Mouse (Mus musculus) v-Abl transformed pro-B cells (cell line): ENCODE results near the gene Eci1.

Experiments used
- in situ Hi-C, 2 experiments: fragments of 400-800 bp; cut with MboI; formaldehyde crosslinking; loops; one replicate each; pipeline ENCODE4 v1.15.1; 2025; ENCODE audit not compliant: unreplicated experiment in 2 of 2

Eci1 gene

DNA sequence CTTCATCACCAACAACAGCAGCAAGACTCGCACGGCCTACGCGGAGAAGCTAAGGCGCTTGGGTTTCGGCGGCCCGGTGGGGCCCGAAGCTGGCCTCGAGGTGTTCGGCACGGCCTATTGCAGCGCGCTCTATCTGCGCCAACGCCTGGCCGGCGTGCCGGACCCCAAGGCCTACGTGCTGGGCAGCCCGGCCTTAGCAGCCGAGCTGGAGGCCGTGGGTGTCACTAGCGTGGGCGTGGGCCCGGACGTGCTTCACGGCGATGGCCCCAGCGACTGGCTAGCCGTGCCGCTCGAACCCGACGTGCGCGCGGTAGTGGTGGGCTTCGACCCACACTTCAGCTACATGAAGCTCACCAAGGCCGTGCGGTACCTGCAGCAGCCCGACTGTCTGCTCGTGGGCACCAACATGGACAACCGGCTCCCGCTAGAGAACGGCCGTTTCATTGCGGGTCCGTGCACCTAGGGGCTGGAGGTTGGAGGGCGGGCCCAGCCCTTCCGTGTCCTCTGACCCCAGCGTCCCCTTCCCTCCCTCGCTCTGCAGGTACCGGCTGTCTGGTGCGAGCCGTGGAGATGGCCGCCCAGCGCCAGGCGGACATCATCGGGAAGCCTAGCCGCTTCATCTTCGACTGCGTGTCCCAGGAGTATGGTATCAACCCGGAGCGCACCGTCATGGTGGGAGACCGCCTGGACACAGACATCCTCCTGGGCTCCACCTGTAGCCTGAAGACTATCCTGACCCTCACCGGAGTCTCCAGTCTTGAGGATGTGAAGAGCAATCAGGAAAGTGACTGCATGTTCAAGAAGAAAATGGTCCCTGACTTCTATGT, 44.5 kb downstream of the Eci1 start:
- in situ Hi-C loops = no loop called here

DNA sequence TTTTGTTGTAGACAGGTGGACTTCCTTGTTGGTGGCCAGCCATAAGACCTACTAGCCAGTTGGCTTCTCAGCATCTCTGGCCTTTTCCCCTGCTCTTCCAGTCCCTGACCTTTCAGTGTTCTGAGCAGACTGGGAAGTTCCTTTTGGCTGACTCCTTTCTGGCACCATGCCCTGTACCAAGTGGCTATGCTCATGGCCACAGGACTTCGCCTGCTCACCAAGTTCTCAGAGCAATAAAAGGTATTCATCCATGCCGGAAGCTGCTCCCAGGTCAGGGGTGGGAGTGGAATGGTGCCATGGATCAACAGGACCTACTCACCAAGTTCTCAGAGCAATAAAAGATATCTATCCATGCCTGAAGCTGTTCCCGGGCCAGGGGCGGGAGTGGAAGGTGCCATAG, 46.1 kb downstream of the Eci1 start:
- in situ Hi-C loops = no loop called here

DNA sequence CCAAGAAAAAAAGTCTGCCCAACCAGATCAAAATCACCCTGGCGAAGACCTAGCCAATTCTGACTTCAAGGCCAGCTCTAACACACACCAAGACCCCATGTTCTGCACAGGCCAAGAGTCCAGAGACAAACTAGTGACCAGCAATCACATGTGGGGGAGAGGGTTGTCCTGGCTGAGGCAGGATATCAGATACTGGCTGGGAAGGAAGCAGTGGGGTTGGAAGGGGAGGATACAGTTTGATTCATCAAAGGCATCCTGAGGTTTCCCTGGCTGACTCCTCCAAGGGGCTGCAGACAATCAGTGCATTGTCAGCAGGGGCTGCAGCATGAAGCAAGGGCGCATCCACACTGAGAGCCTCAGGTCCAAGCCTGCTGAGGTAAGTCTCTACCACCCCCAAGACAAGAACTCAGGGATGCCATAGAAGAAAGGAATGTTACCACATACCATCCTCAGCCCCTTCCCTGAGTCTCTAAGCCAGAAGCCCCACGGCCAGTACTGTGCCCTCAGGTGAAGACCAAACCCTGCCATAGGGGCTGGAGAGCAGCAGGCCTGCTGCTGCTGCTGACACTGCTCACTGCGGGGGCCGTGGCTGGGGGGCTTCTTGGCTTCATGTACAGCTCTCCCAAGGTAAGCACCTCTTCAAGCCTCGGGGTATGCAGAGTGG, 47.3 kb downstream of the Eci1 start, which contains the start of gene Bricd5:
Gene Bricd5, plus strand, starts transcription at position 273 of the 664 bp plus-strand sequence.
- in situ Hi-C loops = no loop called here

DNA sequence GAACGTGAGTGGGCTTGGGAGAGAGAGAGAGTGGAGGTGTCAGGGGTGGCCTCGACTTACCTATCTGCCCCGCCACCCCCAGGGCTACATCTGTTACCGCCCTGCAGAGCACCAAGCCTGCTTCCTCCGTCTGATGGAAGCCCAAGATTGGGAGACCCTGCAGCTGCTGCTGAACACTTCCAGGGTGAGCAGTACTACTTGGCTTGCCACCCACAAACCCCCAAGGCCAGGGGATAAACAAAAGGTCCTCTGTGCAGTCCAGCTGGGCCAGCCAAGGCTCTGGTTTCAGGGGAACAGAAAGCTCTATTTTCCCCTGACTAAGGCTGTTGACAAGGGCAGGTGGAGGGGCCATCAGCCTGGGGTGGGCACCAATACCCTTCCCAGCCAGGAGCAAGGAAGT, 48.1 kb downstream of the Eci1 start:
- in situ Hi-C loops = no loop called here

DNA sequence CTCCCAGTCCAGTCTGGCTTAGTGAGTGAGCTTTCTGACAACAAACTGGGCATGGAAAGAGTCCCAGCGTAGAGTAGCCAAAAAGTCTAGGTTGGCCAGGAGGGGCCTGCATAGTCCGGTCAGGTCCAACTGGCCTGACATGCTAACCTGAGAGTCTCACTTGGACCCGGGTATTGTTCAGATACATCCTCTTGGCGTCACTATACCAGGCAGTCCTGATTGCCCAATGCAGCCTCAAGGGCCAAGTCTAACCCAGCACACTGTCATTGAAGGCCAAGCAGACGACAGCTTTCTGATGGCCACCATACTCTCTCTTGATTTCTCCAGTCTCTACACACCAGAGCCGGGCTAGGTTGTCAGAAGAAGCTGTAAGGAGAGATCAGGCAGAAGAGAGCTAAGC, 49.1 kb downstream of the Eci1 start:
- in situ Hi-C loops = no loop called here

DNA sequence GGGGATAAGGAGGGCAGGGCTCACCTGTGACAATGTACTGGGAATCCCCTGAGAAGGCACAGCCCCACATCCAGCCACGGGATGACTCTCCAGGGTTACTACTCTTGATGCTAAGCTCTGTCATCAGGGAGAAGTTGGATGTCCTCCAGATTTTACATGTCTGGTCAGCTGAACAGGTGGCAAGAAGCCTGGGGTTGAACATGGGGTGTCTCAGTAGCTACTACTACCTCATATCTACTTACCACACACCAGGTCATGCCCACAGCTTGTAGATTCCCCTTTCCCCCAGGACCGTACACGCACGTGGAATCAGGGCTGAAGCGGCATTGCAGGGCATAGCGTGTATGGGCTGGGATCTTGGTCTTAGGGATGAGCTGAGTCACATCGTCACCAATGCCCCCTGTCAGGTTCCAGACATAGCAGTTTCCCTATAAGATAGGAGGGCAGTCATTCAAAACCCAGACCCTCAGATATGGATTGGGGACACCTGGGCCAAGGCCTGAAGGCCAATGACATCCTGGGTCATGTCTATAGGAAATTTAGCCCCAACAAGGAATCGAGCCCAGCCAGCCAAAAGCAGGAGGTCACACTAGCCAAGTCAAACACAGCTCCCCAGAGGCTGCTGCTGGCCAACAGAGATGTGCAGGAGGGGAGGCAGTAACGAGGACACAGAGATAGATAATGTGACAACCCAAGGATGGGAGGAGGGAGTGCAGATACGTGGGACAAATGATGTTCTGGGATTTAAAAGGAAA, 49.8 kb downstream of the Eci1 start:
- in situ Hi-C loops = no loop called here

DNA sequence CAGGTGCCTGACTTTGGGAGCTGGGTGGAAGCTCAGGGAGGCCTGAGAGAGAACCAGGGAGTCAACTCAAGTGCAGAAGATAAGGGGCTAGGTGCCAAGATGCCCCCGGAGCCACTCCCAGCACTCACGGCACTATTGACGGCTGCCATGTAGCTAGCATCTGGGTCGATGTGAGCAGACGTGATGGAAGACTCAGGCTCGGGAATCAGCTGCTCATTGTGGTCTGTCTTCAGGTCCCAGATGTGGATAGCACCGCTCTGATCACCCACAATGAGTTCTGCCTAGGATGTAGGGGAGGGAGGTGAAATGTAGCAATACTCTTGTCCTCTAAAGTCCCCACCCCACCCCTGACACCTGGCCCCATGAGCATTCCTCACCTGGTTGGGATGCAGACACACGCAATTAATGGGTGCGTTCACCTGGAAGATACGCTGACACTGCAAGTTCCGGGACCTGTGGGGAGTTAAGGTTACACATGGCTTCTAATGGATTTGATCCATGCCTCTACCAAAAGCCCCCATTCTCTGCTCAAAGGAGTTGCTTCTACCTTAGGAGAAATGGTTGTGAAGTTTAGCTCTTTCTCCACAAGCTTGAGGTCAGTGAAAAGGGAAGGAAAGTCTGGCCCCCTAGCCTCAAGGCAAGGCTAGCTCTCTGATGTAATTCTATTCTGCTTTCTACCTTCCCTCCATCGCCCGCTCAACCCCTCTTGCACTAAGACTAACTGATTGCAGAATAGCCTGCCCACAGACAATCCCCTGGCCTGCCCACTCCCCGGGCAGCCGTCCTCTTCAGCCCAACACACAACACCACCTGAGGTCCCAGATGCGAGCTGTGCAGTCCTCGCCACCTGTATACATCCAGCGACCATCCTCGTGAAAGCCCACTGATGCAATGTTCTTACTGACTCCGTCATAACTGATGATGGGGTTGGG, 50.9 kb downstream of the Eci1 start:
- in situ Hi-C loops = no loop called here

DNA sequence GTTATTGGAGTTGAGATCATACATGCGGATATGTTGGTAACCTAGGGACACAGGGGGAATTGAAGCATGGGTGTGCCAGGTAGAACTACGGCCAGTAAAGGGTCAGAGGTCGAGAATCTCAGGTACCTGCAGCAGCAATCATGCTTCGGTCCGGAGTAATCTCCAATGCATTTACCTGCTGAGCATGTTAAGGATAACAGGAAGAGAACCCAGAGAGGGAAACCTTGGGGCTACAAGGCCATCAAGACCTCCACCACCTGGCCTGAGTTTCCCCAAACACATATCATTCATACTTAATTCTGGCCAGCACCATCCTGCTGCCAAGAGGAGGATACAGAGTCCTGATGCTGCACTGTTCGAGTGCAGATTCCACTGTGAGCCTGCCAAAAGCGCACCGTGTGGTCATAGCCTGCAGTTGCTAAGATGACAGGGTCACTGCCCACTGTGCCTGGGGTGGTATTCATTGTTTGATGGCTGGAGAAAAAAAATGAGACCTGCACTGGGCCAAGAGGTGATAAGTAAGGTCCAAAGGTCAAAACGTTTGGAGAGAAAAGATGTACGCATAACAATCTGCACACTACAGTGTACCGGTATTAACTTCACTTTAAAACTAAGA, 51.7 kb downstream of the Eci1 start:
- in situ Hi-C loops = no loop called here

DNA sequence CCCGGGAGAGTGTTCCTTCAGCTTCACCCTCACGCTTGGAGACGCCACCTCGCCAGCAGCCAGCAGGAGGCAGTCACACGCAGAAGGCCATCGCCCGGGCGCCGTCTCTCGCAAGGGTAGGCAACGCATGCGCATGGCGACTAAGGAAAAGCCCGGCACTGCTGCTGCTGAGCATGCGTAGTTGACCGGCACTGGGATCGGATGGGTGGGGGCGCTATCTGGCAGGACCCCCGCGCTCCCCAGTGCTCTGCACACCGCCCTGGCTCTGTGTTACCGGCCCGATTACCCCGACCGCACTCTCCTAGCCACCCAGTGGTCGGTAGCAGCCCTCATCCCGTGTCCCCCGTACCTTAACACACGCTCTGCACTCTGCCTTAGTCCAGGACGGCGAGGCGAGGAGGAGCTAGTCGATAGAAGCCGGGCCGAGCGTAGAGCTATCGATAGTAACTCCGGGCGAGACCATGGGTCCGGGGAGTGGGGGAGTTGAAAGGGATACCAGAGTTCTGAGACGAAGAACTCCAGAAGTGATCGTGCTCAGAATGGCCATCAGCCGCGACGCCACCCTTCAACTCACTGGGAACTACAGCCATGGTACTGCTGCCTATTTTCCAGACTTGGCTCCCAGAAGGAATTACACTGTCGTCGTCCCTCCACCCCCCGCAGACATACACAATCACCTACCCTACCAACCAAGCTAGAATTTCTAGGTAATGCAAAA, 52.4 kb downstream of the Eci1 start, which contains the start of gene Mlst8:
Gene Mlst8, minus strand, starts transcription at position 416 of the 718 bp plus-strand sequence.
- in situ Hi-C loops = no loop called here

DNA sequence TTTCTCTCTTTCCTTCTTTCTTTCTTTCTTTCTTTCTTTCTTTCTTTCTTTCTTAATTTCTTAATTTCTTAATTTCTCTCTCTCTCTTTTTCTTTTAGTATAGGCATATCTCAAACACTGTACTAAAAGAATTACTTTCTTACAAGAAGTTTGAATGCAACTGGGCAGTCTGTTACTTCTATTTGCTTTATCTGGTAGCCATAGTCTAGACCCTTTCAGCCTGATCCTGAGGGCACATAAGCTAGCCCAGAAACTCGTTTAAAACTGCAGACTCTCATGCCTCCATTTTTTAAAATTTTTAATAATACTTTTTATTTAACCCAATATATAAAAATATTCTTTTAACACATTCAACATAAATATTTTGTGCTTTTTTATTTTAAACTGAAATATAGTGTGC, 53.0 kb downstream of the Eci1 start:
- in situ Hi-C loops = no loop called here

DNA sequence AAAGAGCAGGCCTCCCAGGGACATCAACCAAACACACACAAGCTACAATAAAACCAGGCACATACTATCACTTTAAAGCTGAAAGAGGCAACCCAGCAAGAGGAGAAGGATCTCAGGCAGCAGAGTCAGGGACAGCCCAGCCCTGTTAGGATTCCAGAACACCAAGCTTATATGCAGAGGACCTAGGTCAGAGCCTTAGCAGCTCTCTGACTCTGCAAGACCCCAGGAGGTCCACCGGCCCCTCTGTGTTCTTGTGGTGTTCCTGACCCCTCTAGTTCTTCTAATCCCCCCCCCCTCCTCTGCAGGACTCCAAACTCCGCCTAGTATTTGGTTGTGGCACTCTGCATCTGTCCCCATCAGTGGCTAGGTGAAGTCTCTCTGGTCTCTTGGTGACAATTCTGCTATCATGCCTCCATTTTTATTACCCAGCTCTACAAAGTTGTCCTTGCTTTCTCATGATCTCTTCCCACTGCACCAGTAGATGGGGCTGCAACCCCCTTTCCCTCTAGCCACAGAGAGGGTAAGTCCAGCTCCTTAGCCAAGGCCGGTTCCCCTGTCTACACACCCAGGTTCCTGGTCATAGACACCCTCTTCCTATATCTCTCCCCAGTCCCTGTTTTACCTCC, 53.9 kb downstream of the Eci1 start:
- in situ Hi-C loops = loop anchor here in 1 of 2 experiments (5.0 kb wide), 1 partner anchor 42 kb away; no protein-coding TSS in a partner anchor

DNA sequence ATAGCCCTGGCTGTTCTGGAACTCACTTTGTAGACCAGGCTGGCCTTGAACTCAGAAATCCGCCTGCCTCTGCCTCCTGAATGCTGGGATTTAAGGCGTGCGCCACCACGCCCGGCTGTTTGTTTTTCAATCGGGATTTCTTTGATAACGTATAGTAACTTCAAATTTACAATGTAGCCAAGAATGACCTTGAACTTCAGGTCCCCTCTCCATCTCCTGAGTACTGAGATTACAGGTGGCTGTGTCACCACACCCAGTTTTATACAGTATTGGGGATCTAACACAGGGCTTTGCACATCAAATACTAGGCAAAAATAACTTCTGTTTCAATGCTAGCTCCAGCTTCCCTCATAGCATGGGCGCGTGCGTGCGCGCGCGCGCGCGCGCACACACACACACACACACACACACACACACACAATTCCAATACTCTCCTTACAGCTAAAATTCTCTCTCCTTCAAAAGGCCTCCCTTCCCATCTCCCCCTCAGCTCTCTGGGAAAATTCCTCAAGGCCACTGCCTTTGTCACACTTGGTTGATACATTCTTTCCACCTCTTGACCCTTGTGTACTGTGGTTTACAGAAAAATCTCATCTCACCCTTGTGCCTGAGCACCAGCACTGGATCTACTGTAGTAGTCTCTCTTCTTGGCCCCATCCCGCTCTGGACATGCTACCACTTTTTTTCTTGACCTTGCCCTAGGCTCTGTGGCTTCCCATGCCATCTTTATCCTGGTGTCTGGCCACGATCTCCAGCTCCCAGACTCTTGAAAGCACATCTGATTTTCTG, 54.8 kb downstream of the Eci1 start:
- in situ Hi-C loops = loop anchor here in 1 of 2 experiments (5.0 kb wide), 1 partner anchor 41 kb away; no protein-coding TSS in a partner anchor

DNA sequence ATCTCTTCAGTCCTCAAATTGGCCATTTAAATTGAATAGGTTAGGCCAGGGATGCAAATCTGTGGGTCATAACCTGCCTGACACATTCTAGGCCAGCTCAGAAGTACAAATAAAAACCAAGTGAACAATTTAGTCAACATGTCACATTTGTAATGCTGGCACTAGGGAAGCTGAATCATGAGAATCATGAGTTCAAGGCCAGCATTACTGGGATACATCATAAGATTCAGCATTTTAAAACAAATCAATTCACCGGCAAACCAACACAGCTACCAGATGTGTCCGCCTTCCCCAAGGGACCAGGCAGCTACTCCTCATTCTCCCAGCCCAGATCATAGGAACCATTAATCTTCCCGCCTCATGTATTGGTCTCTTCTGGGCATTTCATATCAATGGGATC, 57.1 kb downstream of the Eci1 start:
- in situ Hi-C loops = loop anchor here in 1 of 2 experiments (5.0 kb wide), 1 partner anchor 39 kb away; no protein-coding TSS in a partner anchor

DNA sequence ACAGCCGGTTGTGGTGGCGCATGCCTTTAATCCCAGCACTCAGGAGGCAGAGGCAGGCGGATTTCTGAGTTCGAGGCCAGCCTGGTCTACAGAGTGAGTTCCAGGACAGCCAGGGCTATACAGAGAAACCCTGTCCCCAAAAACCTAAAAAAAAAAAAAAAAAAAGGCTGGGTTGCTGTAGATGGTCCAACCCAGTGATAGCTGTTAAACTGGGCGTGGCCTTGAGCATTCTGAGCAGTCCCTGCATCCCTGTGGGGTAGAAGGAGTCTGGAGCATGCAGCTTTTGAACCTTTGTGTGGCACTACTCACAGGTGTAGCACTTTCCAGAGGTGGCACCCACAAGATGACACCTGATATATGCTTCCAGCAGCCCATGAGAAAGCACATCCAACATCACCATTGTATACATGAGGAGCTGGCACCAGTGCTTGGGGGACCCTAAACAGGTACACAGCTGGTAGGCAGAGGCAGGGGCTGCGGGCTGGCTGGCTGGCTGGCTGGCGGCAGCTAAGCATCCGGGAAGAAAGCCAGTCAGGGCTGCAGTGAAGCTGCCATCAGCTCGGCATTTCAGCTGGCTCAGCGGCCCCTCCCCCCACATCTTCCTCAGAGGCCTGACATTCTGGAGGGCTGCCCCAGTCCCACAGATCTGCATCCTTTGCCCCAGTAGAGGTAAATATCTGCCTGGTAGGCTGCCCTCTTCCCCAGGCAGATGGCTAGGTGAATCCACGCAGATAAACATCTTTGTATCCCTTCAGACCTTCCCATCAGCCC, 58.8 kb downstream of the Eci1 start:
- in situ Hi-C loops = no loop called here

DNA sequence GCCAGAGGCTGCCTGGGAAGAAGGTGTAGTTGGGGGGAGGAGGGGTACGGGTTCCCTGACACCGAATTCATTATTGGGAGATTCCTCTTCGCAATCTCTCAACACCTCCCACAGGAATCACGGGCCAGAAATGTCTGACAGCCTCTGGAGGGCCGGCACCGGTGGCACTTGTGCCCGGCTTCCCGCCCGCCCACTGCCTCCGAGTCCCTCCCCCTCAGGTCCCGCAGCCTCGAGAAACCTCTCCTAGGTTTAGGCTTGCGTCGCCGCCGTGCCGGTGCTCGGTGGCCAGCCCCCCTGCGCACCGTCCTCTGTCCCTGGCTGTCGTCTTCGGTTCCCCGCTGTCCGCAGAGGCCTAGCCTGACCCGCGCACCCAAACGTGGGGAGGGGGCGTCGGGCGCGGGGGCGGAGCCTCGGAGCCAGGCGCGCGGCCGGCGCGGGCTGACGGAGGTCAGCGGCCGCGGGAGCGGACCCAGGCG, 61.8 kb downstream of the Eci1 start, which contains the start of gene Caskin1:
Gene Caskin1, plus strand, starts transcription at position 416 of the 476 bp plus-strand sequence.
- in situ Hi-C loops = no loop called here

DNA sequence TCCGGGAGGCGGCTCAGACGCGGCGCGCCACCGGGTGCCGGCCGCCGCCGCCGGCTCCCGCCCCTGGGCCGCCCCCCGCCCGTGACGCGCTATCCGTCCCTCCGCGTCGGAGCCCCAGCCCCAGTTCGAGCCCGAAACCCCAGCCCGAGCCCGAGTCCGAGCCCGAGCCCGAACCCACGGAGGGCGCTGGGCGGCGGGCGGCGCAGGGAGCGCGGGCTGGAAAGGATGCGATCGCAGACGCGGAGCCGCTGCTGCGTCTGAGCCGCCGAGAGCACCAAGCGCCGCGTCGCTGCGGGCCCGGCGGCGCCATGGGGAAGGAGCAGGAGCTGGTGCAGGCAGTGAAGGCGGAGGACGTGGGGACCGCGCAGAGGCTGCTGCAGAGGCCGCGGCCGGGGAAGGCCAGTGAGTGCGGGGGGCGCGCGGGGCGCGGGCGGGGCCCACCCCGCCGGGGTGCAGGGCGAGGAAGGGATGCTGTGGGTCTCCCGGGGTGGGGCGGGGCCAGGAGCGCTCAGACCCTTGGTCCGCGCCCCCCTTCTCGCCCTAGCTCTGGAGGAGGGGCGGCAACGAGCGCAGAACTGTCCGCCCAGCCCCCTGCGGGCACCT, 62.3 kb downstream of the Eci1 start:
- in situ Hi-C loops = no loop called here
